Mouse (Mus musculus) hematopoietic stem cell, adult 5-6 weeks (primary cell): Measurements from ENCODE around the gene Rhoh. TPM values are rescaled to one million over a fixed set of nuclear protein-coding genes. Genes with fewer than 3 reads are reported as not detected.
A peak's percentile ranks its signal among the peaks of the same experiment; 100 is the strongest.

Source experiments
- ATAC-seq, 2 experiments: fragments of 125-278 bp in 1 of 2; replicated peaks in 1 of 2; 2 replicates each; pipeline ENCODE4 v1.8.0; 2016 to 2017; ENCODE audit warnings: inconsistent platforms in 2 of 2, mild to moderate bottlenecking in 2 of 2, moderate number of reproducible peaks in 2 of 2, low read depth in 1 of 2, moderate TSS enrichment in 1 of 2; ENCODE audit not compliant: low FRiP score in 2 of 2, poor library complexity in 2 of 2, severe bottlenecking in 2 of 2, insufficient read depth in 1 of 2, low TSS enrichment in 1 of 2
- total RNA-seq: library from RNA; stranded (forward); fragments of 172-1452, 232-1000 nt; gene quantifications from 2 replicates; pipeline ENCODE4 v1.2.3, GENCODE M21; 2017

The Rhoh gene
- total RNA-seq, 1 experiment from 2014 or later = 47.1 TPM

DNA sequence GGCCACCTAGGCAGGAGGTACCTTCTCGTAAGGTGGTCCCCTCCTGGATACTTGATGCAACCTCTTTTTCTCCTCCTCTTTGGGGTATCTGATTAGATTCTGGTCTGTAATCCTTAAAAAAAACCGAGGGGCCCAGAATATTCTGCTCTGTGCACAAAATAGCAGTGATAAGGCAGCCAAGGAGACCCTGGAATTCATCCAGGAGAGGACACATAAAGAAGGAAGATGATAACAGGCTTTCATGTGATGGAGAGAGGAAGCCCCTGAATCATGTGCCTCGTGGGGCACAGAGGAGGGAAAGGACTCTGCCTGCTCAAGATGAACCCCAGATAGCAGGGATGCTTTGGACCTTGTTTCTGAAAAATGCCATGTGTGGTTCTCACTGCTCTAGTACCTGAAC is 17.4 kb downstream of the Rhoh start:
- ATAC-seq = no peak

DNA sequence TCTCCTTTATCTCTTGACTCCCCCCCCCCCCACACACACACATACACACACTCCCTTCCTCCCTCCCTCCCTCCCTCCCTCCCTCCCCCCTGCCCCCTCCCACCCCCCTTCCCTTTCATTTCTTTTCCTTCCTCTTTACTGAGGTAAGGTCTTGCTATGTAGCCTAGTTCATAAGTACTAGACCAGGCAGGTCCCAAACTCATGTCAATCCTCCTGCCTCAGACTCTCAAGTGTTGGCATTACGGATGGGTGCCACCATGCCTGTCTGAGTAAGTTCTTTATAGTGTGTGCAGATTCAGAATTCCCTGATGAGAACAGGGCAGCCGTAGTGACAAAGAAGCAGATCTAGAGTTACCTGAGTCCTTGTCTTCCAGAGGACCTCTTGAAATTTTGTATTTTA is 20.2 kb downstream of the Rhoh start:
- ATAC-seq = peak in 1 of 2 experiments; percentile 37; a peak in 1 of 4 replicates

DNA sequence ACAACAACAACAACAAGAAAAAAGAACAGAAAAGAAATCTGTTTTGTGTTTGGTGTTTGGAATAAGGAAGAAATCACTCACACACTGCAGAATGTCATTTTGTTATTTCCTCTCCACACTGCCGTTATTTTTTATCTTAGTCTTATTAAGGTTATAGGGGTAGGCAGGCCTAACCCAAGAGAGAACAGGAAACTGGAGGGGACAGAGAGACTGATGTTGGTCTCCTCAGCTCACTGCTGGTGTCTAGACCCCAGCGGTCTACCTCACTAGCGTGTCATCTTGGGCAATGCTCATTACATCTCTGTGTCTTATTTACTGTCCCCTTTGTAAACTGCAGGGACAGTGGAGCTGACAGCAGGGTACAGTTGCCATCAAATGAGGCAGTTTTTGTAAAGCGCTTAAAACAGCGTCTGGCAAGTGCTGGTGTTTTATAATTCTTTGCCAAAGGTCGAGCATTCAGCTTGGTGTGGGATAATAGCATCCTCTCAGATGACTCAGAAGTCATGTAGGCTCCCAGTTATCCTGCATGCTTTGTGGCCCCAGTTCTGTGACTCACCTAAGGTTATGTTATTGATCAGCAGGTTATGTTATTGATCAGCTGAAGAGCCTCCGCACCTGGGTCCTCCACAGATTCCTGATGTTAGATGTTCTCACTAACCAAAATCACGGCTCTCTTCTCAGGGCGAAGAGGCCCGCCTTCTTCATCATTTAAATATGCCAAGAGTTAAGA is 21.6 kb downstream of the Rhoh start:
- no peak for ATAC-seq

DNA sequence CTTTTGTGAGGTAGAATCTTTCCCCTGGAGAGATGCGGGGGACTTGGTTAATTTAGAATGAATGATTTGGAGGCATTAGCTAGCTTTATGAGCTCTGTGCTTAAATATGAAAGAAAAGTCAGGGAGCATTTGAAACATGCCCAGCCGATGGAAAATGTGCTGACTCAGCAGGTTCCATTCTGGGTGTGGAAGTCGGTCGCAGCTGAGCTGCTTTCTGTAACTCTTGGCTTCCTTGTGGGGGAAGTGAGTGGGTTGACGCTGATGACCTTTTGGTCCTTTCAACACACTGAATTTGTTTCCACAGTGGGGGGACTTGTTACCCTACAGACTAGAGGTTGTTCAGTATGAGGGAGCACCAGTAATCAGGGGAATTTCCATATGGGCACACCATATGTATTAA is 22.3 kb downstream of the Rhoh start:
- peak in 1 of 2 experiments; percentile 55; a peak in 3 of 4 replicates for ATAC-seq

DNA sequence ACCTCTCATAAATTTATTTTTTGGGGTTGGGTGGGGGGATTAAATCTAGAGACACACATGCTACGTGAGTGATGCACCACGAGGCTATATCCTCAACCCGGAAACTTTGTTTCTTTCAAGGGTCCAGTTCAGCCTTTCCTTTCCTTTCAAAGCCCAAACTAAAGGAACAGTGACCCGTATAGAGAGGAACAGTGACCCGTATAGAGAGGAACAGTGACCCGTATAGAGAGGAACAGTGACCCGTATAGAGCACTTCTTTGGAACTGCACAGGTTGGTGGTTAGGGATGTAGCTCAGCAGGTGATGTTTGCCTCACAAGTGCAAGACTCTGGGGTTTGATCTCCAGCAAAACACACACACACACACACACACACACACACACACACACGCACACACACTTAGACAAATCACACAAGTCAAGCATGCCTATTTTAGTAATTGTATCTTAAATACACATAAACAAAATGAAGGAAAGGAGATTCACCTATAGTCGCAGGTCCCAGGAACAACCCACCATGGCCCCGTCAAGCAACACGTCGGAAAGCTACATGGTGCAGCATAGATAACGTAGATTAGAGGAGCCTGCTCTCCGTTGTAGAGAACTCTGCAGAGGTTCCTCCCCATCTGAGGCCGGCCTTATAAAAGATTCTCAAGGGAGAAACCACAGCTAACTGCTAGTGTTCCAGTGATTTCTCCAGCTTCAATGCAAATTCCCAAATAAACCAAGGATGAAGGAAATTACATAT is 24.9 kb downstream of the Rhoh start:
- ATAC-seq = no peak

DNA sequence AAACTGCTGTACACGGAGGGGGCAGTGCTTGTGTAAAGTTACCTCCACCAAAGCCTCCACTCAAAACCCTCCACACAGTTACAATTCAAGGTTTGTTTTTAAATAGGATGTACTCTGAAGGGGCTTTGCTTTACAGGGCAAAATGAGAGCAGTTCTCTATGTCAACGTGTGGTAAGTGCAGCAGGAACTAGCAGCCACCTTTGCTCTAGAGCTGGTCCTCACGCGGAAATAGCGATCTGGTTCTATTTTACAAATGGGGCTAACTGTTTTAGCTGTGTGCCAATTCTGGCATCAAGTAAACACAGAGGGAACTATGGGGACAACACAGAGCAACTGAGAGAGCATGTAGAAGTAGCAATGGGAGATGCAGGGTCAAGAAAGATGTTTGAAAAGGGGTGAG is 27.1 kb downstream of the Rhoh start:
- no peak for ATAC-seq

DNA sequence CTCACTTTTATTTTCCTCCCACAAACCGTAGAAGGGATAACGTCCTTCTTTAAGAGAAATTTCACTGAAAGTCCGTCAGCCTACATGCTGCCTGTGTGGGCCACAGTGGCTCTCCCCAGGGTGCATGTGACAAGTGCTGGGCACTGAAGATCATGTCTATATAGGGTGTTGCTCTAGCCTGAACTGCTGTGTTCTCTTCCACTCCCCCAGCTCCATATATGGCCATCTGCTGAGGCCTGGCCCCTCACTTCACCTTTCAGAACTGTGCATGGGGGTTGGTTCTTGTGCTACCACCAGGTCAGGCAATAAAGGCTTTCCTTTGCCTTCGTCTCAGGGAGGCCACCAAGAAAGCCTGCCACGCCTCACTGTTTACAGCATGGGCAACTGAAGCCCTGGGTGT is 28.0 kb downstream of the Rhoh start:
- peak in 1 of 2 experiments; percentile 22; a peak in 1 of 4 replicates for ATAC-seq

DNA sequence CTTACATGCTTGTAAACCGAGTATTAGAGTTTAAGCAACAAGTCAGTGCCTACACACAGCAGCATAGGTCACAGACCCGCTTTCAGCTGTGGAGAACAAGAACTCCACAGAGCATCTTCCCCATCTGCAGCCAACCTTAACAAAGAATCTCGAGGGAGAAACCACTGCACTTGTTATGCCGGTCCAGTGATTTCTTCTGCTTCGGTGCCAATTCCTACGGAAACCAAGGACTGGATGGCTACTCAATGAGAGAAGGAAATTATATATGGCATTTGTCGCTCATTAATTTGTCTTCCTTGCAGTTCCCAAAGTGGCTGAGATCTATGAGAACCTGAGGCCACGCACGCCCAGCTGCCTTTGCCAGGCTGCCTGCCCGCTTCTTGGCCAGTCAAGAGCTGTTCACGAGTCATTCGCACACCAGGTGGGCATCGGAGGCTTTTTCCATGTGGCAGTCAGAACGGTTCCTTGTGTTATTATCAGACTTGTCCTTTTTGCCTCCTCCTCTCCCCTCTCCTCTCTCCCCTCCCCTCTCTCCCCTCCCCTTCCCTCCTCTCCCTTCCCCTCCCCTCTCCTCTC is 30.3 kb downstream of the Rhoh start:
- ATAC-seq = no peak

DNA sequence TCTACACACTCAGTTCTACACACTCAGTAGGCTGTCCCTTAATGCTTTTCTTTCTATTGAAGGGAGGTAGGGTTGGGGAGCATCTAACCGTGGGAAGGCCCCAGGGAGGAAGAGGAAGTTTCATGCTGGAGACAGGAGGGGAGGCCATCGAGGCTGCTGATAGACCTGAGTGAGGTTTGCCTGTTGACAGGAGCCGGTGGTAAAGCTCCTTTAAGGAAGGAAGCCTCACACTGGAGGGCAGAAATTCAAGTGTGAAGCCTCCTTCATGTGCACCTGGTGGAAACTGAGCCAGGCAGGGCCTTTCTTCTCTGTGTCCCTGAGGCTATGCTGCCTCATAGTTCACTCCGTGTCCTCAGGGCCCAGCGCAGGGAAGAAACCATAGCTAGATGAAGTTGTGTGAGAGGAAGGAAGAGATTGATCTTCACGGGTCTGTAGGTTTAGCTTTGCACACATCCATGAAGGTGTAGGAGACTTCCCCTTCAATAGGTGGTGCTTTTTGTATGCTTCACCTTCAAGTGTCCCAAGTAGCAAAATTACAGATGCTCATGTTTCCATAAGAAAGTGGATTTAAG is 34.2 kb downstream of the Rhoh start:
- ATAC-seq = peak in 1 of 2 experiments; percentile 46; a peak in 1 of 4 replicates

DNA sequence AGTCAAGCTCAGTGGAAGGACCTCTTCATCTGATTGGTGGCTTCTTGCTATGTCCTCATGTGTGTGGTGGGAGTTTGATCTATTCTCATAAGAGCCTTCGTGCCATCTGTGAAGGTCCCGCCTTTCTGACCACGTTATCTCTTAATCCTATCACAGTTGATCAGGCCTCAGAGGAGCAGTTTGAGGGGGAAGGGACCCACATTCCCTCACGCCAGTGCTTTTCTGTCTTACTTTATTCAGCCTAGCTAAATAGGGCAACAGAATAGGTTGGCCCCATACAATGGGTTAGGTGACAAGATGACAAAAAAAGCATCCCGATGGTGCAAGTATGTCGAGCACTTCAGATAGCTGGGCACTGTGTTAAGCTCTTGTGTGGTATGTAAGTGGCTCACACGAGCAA is 34.8 kb downstream of the Rhoh start:
- no peak for ATAC-seq

DNA sequence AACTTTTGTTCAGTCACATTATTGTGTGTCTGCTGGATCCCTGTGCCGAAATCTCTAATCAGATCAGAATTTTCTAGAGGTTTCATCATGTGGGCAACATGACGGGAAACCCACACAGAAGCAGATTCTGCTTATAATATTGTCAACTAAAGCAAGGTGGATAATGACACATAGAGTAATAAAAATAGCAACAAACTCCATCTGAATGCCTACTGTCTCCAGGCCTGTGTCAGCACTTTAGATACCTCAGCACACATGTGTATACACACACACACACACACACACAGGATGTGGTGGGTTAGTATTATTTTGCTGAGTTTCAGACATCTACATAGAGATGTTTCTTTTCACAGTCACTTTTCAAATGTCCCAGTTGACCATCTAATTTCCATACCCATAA is 36.7 kb downstream of the Rhoh start:
- ATAC-seq = no peak

DNA sequence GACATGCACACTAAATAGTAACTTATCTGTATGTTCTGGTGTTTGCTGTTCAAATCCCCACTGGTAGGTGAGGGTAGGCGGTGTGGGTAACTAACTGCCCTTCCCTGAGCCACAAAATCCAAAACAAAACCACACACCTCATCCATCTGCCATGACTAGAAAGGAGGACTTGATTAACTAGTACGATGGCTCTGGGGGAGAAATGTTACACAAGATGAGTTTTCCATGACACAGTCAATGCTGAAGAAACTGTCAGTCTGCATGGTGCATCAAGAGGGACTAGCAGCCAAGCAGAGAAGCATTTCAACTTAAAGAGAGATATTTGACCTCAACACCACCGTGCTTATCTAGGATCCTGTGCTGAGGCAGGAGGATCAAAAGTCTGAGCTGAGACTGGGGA is 37.7 kb downstream of the Rhoh start:
- ATAC-seq = no peak

DNA sequence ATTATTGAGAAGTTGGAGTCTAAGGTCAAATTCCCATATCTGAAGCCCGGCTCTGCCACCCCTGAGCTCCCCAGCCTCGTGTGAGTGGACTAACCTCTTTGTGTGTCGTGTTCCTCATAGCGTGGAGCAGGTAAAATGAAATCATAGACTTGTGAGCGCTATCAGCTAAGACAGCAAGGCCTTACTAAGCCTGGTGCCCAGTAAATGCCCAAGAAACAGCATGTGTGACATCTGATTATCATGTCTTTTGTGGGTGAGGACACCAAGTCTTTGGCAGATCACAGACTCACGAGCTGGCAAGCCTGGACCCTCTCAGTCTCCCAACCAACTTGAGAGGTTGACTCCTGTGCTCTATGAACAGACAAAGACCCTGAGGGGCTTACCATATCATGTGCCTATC is 39.1 kb downstream of the Rhoh start:
- ATAC-seq = no peak

DNA sequence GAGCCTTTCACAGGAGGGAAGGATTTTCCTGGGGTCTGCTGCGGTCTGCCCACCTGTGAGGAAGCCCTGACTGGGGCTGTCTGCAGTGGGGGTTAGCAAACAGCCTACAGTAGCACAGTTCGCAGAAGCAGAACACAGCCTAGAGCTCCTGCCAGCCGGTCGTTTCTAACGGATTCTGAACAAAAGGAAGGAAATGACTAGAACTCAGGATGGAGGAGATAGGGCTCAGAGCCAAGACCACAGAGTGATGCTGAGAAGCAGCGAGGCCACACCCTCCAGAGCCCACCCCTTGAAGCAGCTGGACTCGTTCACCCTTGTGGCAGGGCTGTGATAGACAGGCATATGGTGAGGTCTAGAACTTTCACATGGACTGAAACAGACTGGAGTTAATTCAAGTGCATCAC is 39.9 kb downstream of the Rhoh start:
- peak; percentile 97 for ATAC-seq

DNA sequence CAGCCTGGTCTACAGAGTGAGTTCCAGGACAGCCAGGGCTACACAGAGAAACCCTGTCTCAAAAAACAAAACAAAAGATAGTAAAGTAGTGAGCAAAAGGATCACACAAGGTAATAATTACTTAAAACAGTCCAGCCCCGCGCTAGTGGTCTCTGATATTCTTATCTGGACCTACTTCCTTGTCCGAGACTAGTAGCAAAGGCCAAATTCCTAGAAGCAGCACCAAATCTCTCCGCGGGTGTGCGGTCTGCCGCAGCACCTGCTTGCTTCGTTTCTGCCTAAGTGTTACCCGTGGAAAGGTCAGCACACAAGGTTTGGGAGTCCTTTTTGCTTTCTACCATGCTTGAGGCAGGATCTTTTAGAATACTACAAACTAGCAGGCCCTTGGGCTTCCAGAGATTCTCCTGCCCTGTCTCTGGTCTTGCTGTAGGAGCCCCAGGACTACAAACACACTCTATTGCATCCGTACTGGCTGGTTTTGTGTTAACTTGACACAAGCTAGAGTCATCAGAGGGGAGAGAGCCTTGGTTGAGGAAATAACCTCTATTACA is 40.9 kb downstream of the Rhoh start:
- ATAC-seq = no peak

DNA sequence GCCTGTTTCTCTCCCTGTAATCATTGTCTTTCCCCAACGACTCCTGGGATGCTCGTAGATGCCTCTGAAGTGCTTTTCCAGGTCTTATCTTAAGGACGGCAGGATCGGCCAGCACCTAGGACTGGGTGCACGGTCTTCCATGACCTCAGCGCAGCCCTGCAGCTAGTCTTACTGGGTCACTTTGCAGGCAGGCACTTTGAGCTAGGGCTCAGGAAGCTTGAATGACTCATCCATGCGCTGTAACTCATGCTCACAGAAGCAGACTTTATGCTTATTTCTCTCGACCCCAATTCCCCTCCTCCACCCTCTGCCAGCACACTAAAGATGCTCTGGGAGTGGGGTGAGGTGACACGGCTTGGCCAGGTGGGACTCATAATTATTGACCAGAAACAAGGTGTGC is 41.8 kb downstream of the Rhoh start:
- no peak for ATAC-seq

DNA sequence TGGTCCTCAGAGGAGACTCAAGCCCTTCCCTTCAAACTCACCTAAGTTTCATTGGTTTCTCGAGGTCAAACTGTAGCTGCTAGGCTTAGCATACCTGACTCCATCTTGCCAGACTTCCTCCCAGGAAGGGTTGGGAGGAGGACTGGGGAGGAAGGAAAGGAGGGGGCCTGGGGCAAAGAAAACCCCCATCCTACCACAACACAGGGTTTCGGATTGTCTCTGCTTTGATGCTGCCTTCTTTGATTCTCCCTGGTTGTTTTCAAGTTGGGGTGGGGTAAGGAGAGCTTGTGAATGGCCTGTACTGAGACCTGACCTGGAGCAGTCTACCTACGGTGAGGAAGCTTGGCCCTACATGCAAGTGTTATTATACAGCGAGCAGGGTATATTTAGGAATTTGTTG is 43.5 kb downstream of the Rhoh start:
- no peak for ATAC-seq

DNA sequence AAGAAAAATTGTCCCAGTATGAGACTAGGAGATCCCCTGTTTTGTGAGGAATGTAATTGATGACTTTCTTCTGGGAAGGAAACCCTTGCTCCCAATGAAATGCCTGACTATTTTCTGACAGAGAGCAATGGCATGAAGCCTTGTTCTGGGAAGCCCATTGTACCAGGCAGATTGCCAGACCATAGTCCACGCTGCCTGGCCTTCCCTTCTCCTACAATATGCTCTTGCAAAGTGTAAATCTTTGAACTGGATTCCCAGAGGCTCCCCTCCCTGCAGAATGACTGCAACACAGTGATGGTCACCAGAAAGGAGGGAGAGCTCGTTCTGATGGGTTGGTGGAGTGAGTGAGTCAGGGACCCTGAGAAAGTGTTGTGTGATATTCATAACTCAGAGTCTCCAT is 47.7 kb downstream of the Rhoh start:
- ATAC-seq = no peak
